Mouse (Mus musculus) embryonic facial prominence, embryonic 12.5 days (tissue): Measurements from ENCODE around the gene Tmem30a. TPM values are rescaled to one million over a fixed set of nuclear protein-coding genes. Genes with fewer than 3 reads are reported as not detected.

Experiments
- ATAC-seq: fragments of 200-750 bp; cut with Nextera tagmentation; 2 replicates; pipeline ENCODE4 v1.8.0; 2017; ENCODE audit not compliant: insufficient number of reproducible peaks, insufficient read depth, low FRiP score, low TSS enrichment
- H3K27ac ChIP-seq: fragments of 300-500 bp; sonication (generic); 2 replicates; pipeline ENCODE4 v1.5.1; 2016; ENCODE audit warnings: mild to moderate bottlenecking
- H3K27me3 ChIP-seq: fragments of 300-500 bp; sonication (generic); 2 replicates; pipeline ENCODE4 v1.6.1; 2016; ENCODE audit warnings: mild to moderate bottlenecking, moderate library complexity
- H3K36me3 ChIP-seq: fragments of 300-500 bp; sonication (generic); 2 replicates; pipeline ENCODE4 v1.6.1; 2016; ENCODE audit warnings: mild to moderate bottlenecking
- H3K4me1 ChIP-seq: fragments of 300-500 bp; sonication (generic); 2 replicates; pipeline ENCODE4 v1.6.1; 2016
- H3K4me2 ChIP-seq: fragments of 300-500 bp; sonication (generic); replicated peaks from 2 replicates; pipeline ENCODE4 v1.6.1; 2016; ENCODE audit warnings: mild to moderate bottlenecking, moderate library complexity
- H3K4me3 ChIP-seq: fragments of 300-500 bp; sonication (generic); 2 replicates; pipeline ENCODE4 v1.5.1; 2016; ENCODE audit warnings: mild to moderate bottlenecking
- H3K9ac ChIP-seq: fragments of 300-500 bp; sonication (generic); 2 replicates; pipeline ENCODE4 v1.6.1; 2016; ENCODE audit warnings: mild to moderate bottlenecking, moderate library complexity
- H3K9me3 ChIP-seq: fragments of 300-500 bp; sonication (generic); 2 replicates; pipeline ENCODE4 v1.6.1; 2016; ENCODE audit warnings: mild to moderate bottlenecking, moderate library complexity
- WGBS: fragments of 180-500 bp; shearing (Covaris S2); methylation state at CpG from one replicate; pipeline ENCODE4 v1.1.7; 2016; 5-methylcytosine and 5-hydroxymethylcytosine counted together
- polyA plus RNA-seq: library from polyadenylated mRNA; unstranded; fragments of >200 nt; fragmentation: Nextera tagmentation; extraction: Ambion mirVana; gene quantifications from 2 replicates; pipeline ENCODE4 v1.2.1, GENCODE M21; 2016

Gene Tmem30a
- polyA plus RNA-seq, 1 experiment from 2014 or later: 60.8 TPM

- no peak overlapping the region for H3K27ac ChIP-seq
- no peaks in the 10 kb centered on the region for H3K36me3 ChIP-seq
- no peak overlapping the region for H3K4me2 ChIP-seq
- H3K27me3 ChIP-seq: no peaks in the 10 kb centered on the region
- H3K9ac ChIP-seq: no peak overlapping the region
- ATAC-seq: no peak
- H3K4me1 ChIP-seq: no peaks in the 10 kb centered on the region
- 58% methylated on average over 4 of the region's 4 CpGs for WGBS
- H3K4me3 ChIP-seq: no peak overlapping the region
- H3K9me3 ChIP-seq: no peaks in the 10 kb centered on the region
Measured at GRCm38 (mm10) chr9:79745036-79745435, 48.3 kb downstream of the Tmem30a start.

GRCm38 (mm10) chr9:79735608-79736007 is 57.7 kb downstream of the Tmem30a start:
- no peak for ATAC-seq
- Histone ChIP-seq H3K36me3 (no peaks in the 10 kb centered on the region), H3K4me3 (no peak overlapping the region), H3K4me2 (no peak overlapping the region), H3K27ac (no peak overlapping the region), H3K27me3 (no peaks in the 10 kb centered on the region), H3K9ac (no peak overlapping the region), H3K9me3 (no peaks in the 10 kb centered on the region), H3K4me1 (no peaks in the 10 kb centered on the region)
- WGBS: 85% methylated on average over 6 of the region's 6 CpGs

- H3K9ac ChIP-seq: no peak overlapping the region
- no peaks in the 10 kb centered on the region for H3K27me3 ChIP-seq
- H3K4me1 ChIP-seq: no peaks in the 10 kb centered on the region
- H3K4me3 ChIP-seq: no peak overlapping the region
- no peaks in the 10 kb centered on the region for H3K36me3 ChIP-seq
- no peaks in the 10 kb centered on the region for H3K9me3 ChIP-seq
- no peak overlapping the region for H3K27ac ChIP-seq
- 85% methylated on average over 5 of the region's 5 CpGs for WGBS
- H3K4me2 ChIP-seq: no peak overlapping the region
- ATAC-seq: no peak
Measured at GRCm38 (mm10) chr9:79730301-79730700, 63.0 kb downstream of the Tmem30a start.

GRCm38 (mm10) chr9:79723090-79723489 is 70.2 kb downstream of the Tmem30a start:
- WGBS: 36% methylated on average over 5 of the region's 5 CpGs
- H3K36me3 ChIP-seq: no peaks in the 10 kb centered on the region
- ATAC-seq: no peak
- no peak overlapping the region for H3K4me3 ChIP-seq
- peaks cover 17% of the 10 kb centered on the region for H3K4me1 ChIP-seq
- peaks cover 13% of the 10 kb centered on the region for H3K27me3 ChIP-seq
- H3K4me2 ChIP-seq: no peak overlapping the region
- no peak overlapping the region for H3K9ac ChIP-seq
- H3K27ac ChIP-seq: no peak overlapping the region
- peaks cover 3% of the 10 kb centered on the region; the same call in 1 of the 2 replicates for H3K9me3 ChIP-seq

GRCm38 (mm10) chr9:79721056-79721455 is 72.3 kb downstream of the Tmem30a start:
- H3K4me3 ChIP-seq: no peak overlapping the region; the same call in 1 of the 2 replicates
- H3K9ac ChIP-seq: no peak overlapping the region
- H3K9me3 ChIP-seq: peaks cover 3% of the 10 kb centered on the region; the same call in 1 of the 2 replicates
- H3K4me2 ChIP-seq: peak overlapping the region; percentile 68
- H3K27me3 ChIP-seq: peaks cover 13% of the 10 kb centered on the region
- 7% methylated on average over 9 of the region's 9 CpGs for WGBS
- H3K27ac ChIP-seq: no peak overlapping the region
- ATAC-seq: no peak
- H3K4me1 ChIP-seq: peaks cover 17% of the 10 kb centered on the region
- no peaks in the 10 kb centered on the region for H3K36me3 ChIP-seq

GRCm38 (mm10) chr9:79720143-79720542 is 73.2 kb downstream of the Tmem30a start:
- Histone ChIP-seq H3K36me3 (no peaks in the 10 kb centered on the region), H3K9me3 (peaks cover 3% of the 10 kb centered on the region; the same call in 1 of the 2 replicates), H3K4me2 (peak overlapping the region; percentile 68), H3K27ac (0 out of 2 replicates have a peak overlapping the region, but pooled peaks have one; percentile 1), H3K27me3 (peaks cover 13% of the 10 kb centered on the region), H3K4me3 (peak overlapping the region; percentile 55), H3K4me1 (peaks cover 22% of the 10 kb centered on the region), H3K9ac (0 out of 2 replicates have a peak overlapping the region, but pooled peaks have one; percentile 59)
- WGBS: 30% methylated on average over 9 of the region's 9 CpGs
- ATAC-seq: no peak

- Histone ChIP-seq H3K9ac (peak overlapping the region; percentile 59; the same call in 1 of the 2 replicates), H3K4me1 (peaks cover 28% of the 10 kb centered on the region)
Measured at GRCm38 (mm10) chr9:79719451-79719850, 73.9 kb downstream of the Tmem30a start.

More at GRCm38 (mm10) chr9:79719451-79719850, 73.9 kb downstream of the Tmem30a start:
- H3K4me2 ChIP-seq: peak overlapping the region; percentile 68
- peak overlapping the region; percentile 55 for H3K4me3 ChIP-seq
- ATAC-seq: no peak
- H3K27me3 ChIP-seq: peaks cover 13% of the 10 kb centered on the region
- H3K27ac ChIP-seq: 0 out of 2 replicates have a peak overlapping the region, but pooled peaks have one; percentile 76
- peaks cover 3% of the 10 kb centered on the region; the same call in 1 of the 2 replicates for H3K9me3 ChIP-seq
- WGBS: 2% methylated on average over 28 of the region's 28 CpGs
- no peaks in the 10 kb centered on the region for H3K36me3 ChIP-seq

Other genes starting within 250 kb of the Tmem30a start
- 58.9 TPM in 2 replicates for gene Col12a1, start 74.7 kb downstream of the Tmem30a start, polyA plus RNA-seq
- gene Cox7a2, start 33.6 kb downstream of the Tmem30a start, polyA plus RNA-seq: 580 and 621 TPM in 2 replicates
- 2.3 and 4.3 TPM in 2 replicates for gene Filip1, start 219.3 kb upstream of the Tmem30a start, polyA plus RNA-seq